Mouse (Mus musculus): Measurements from ENCODE around the gene Spr.

Gene Spr

GRCm38 (mm10) chr6:85132237-85132636 is 5.3 kb downstream of the Spr start:
- 90% methylated on average over 3 of the region's 3 CpGs for WGBS

GRCm38 (mm10) chr6:85131673-85132072 is 5.9 kb downstream of the Spr start:
- 1% methylated on average over 4 of the region's 4 CpGs for WGBS

DNA sequence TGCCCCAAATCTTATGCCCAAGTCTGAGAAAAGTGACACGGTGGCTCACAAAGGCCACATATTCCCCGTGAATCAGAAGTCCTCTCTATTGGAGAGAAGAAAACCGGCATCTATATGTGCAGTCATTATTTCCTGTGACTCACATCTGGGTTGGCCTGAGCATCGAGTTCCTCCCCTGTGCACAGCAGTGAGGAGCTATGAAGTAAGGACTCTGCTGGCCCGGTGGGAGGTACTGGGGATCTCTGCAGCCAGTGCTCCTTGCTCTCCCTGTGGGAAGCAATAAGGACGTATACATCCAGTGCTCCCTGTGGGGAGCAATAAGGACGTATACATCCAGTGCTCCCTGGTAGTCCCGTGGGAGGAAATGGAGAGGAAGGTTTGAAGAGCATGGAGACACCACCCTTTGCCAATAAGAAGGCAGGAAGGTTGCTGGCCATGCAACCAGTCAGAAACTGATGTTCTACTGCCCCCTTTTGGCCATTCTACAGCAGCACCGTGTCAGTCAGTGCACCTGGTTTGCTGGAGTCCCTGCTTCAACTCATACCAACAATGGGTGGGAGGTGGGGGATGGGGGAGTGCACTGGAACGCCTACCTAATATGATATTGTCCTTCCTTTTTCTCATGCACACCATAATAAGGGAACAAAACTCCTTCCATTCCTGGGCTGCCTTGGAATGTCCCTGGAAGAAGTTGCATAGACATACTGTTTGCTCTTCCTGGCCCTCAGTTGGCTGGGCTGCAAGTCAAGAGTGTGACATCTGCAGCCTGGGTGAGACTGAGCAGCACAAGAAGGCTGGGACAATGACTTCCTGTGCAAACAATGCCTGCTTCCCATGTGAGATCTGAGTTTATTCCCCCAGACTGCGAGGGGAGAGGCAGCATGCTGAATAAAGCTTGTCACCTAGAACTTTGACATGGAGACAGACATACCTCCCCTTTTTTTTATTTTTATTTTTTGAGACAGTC is 19.7 kb downstream of the Spr start:
- WGBS: 39% methylated on average over 11 of the region's 11 CpGs

GRCm38 (mm10) chr6:85105033-85105615 is 32.4 kb downstream of the Spr start:
- 92% methylated on average over 10 of the region's 10 CpGs for WGBS

- 91% methylated on average over 3 of the region's 3 CpGs for WGBS
These were observed 34.2 kb downstream of the Spr start for GRCm38 (mm10) chr6:85103321-85103720.

DNA sequence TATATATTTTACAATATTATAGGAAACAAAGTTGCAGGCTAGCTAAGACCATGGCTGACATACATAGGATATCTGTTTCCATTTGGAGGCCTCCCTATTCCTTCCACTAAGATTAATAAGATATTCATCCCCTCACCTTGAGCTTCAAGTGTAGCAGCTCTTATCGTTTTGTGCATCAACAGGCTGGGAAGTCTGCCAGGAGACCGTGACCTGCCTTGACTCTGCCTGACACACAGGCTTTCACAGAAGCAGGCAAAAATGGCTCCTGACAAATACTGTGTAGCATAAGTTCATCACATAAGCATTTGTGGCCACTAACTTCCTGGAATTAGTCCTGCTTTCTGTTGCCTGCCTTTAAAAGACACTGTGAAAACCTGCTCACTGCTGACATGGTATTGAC is 41.1 kb downstream of the Spr start:
- 55% methylated on average over 2 of the region's 2 CpGs for WGBS

- 94% methylated on average over 4 of the region's 4 CpGs for WGBS
These were observed 50.1 kb downstream of the Spr start for GRCm38 (mm10) chr6:85087425-85087824.

- WGBS: 71% methylated on average over 3 of the region's 3 CpGs
These were observed 50.9 kb downstream of the Spr start for GRCm38 (mm10) chr6:85086645-85087044.

Data from cerebral cortex, adult 2 months (tissue).